Mouse (Mus musculus) small intestine, adult 2 months (tissue): ENCODE measurements at regions not wholly inside any gene's neighbourhood (a gene's known extent, or its start where the extent isn't known, plus 50 kb on each side); places are given as distances from the start of the nearest gene placed in this dataset.

Experiments
- CTCF ChIP-seq: fragments of 200-500 bp; IDR thresholded peaks from 2 replicates; pipeline ENCODE4 v1.5.1; 2012; ENCODE audit warnings: low read depth, mild to moderate bottlenecking, control low read depth, inconsistent platforms, low read length, moderate library complexity, mixed read lengths; ENCODE audit not compliant: insufficient replicate concordance, insufficient read length; ENCODE audit errors: extremely low read depth
- POLR2A ChIP-seq: fragments of 200-500 bp; IDR thresholded peaks from 2 replicates; pipeline ENCODE4 v1.6.1; 2012; ENCODE audit warnings: low read depth, mild to moderate bottlenecking, control low read depth, inconsistent platforms, low read length, moderate library complexity

GRCm38 (mm10) chr12:70563446-70563845 is 110.6 kb downstream of the Tmx1 start:
- TF ChIP-seq CTCF, result no peak
- no peak for TF ChIP-seq POLR2A
